ENCODE assay signal across 14 mouse cellular contexts in the genomic region with DNA sequence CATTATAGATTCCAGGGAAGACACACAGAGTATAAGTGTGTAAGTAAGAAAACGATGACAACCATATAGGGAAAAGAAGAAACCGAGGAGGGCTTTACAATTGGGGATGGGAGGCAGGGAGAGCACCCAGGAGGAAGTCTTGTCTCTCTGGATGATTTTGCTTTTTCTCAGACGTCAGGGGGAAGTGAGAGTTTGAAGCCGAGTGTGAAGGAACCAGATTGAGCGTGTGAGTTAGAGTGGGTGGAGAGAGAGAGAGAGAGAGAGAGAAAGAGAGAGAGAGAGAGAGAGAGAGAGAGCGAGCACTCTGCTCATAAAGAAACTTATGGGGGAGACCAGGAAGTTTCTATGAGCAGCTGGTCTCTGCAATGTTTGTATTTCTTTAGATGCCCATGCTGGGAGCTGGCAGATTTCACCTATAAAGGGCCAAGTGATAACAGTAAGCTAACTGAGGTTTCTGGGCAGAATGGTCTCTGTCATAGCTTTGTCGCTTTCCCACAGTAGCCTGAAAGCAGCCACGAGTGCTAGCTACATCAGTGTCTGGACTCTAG. TPM values are rescaled to one million over a fixed set of nuclear protein-coding genes. Genes with fewer than 3 reads are reported as not detected.
A peak's percentile ranks its signal among the peaks of the same experiment; 100 is the strongest.
DNase-seq lines count a peak whose midpoint lies in the region; ATAC-seq and TF ChIP-seq lines count a peak whose summit lies in the region.
"Had no signal": no experiment of that assay in that cellular context is flagged by ENCODE, and none has a peak within 500 bp of the region (broad histone marks: within the 10 kb centered on the region; RNA-seq: fewer than 3 reads in every experiment).

No protein-coding gene starts in this region.

- H3K9ac ChIP-seq in liver, embryonic 12.5 days = no peak overlapping the region
- H3K9ac ChIP-seq: embryonic facial prominence, embryonic 13.5 days; hindbrain, embryonic 12.5 days; neural tube, embryonic 13.5 days had no signal

- H3K27me3 ChIP-seq in liver, embryonic 12.5 days (replicated peaks) = no peaks in the 10 kb centered on the region
- H3K27me3 ChIP-seq: embryonic facial prominence, embryonic 13.5 days; hindbrain, embryonic 12.5 days; neural tube, embryonic 13.5 days had no signal

- TF ChIP-seq POLR2A in bone marrow macrophage, adult 2 months (IDR thresholded peaks at IDR 0.05; ENCODE audit: borderline replicate concordance, low read depth, low read length) = no peak

- no peak for TF ChIP-seq CTCF in bone marrow macrophage, adult 2 months (IDR thresholded peaks at IDR 0.05; ENCODE audit: low read depth, low read length)

- no peak for DNase-seq in liver
- no peak for DNase-seq in cerebellum, postnatal 4 days (ENCODE audit: low spot score in 2 of 2)
- DNase-seq in gastrocnemius, adult 18-20 months (ENCODE audit: low spot score) = no peak
- DNase-seq: adrenal gland, adult 2 months; cerebellum, adult 9-11 months; kidney, adult 11 months had no signal

- ATAC-seq in liver, embryonic 12.5 days = no peak
- ATAC-seq in hematopoietic stem cell, adult 5-6 weeks (replicated peaks in 1 of 2; ENCODE audit: insufficient read depth in 1 of 2, low FRiP score in 2 of 2, low TSS enrichment in 1 of 2, low read depth in 1 of 2, poor library complexity in 2 of 2, severe bottlenecking in 2 of 2) = peak; percentile 36 to 50; a peak in 2 of 4 replicates
- ATAC-seq in neutrophil, adult 5-6 weeks (ENCODE audit: extremely low read depth, insufficient number of reproducible peaks, low FRiP score, poor library complexity, severe bottlenecking) = peak; percentile 83
- ATAC-seq: midbrain, embryonic 16.5 days had no signal

- WGBS in liver, embryonic 12.5 days (ENCODE audit: insufficient replicate concordance) = 63% methylated on average over 8 of the region's 8 CpGs

- H3K4me2 ChIP-seq in liver, embryonic 12.5 days = no peak overlapping the region
- H3K4me2 ChIP-seq: embryonic facial prominence, embryonic 13.5 days; hindbrain, embryonic 12.5 days; neural tube, embryonic 13.5 days had no signal

- H3K9me3 ChIP-seq in liver, embryonic 12.5 days (replicated peaks) = no peaks in the 10 kb centered on the region
- H3K9me3 ChIP-seq: embryonic facial prominence, embryonic 13.5 days; hindbrain, embryonic 12.5 days; neural tube, embryonic 13.5 days had no signal

- H3K36me3 ChIP-seq in liver, embryonic 12.5 days = peaks cover 15% of the 10 kb centered on the region

- H3K4me1 ChIP-seq in liver, embryonic 12.5 days = peaks cover 91% of the 10 kb centered on the region
- peaks cover 25% of the 10 kb centered on the region for H3K4me1 ChIP-seq in bone marrow macrophage, adult 2 months (ENCODE audit: control insufficient read depth, insufficient read depth, low read length)
- H3K4me1 ChIP-seq: embryonic facial prominence, embryonic 13.5 days had no signal

- no peak overlapping the region for H3K4me3 ChIP-seq in liver, embryonic 12.5 days
- H3K4me3 ChIP-seq in bone marrow macrophage, adult 2 months (ENCODE audit: insufficient read depth, low read length) = peak overlapping the region; percentile 35; the same call in 1 of the 2 replicates
- H3K4me3 ChIP-seq: embryonic facial prominence, embryonic 13.5 days; hindbrain, embryonic 12.5 days; neural tube, embryonic 13.5 days had no signal

- H3K27ac ChIP-seq in liver, embryonic 12.5 days = peak overlapping the region; percentile 46
- H3K27ac ChIP-seq in bone marrow macrophage, adult 2 months (ENCODE audit: insufficient read depth, low read depth, low read length) = peak overlapping the region; percentile 66
- H3K27ac ChIP-seq: embryonic facial prominence, embryonic 13.5 days; hindbrain, embryonic 12.5 days; neural tube, embryonic 13.5 days had no signal

RNA-seq across cellular contexts. Expression of a gene that starts 16.2 kb away (rescaled TPM):
- polyA plus RNA-seq in liver, embryonic 12.5 days (2016; fragmentation: Nextera tagmentation; extraction: Ambion mirVana) = 41.9 and 43.1 TPM in 2 replicates
- polyA plus RNA-seq in bone marrow macrophage, adult 2 months (2012; ENCODE audit: insufficient read depth, insufficient read length, missing spikeins) = 17.7 and 19.1 TPM in 2 replicates
- 53.9 and 56.3 TPM in 2 replicates for total RNA-seq in hematopoietic stem cell, adult 5-6 weeks (2017)
- total RNA-seq in neutrophil, adult 5-6 weeks (2017) = 30.0 and 30.2 TPM in 2 replicates
- 10 to 100 TPM; 18.4 TPM for total RNA-seq in gastrocnemius, adult 18-20 months (2021)
